Mouse (Mus musculus): ENCODE data around the gene Tmem217. TPM values are rescaled to one million over a fixed set of nuclear protein-coding genes. Genes with fewer than 3 reads are reported as not detected.

The Tmem217 gene
- not detected in 2 replicates for polyA plus RNA-seq (2012)

GRCm38 (mm10) chr17:29552162-29552732 is at the start of gene Tmem217:
Gene Tmem217, minus strand, starts transcription at chr17:29552385.
- TF ChIP-seq GATA1 (IDR thresholded peaks at IDR 0.05; ENCODE audit: low read length) (no peak), TAL1 (IDR thresholded peaks at IDR 0.05; ENCODE audit: low read length) (no peak)
- Histone ChIP-seq H3K4me3 (replicated peaks) (no peak within 1 kb of the TSS), H3K36me3 (ENCODE audit: control insufficient read depth) (no peaks in the 10 kb centered on the region; the same call in 1 of the 2 replicates), H3K9me3 (ENCODE audit: control insufficient read depth, low read length) (no peaks in the 10 kb centered on the region), H3K4me1 (ENCODE audit: control insufficient read depth) (peaks cover 30% of the 10 kb centered on the region), H3K27me3 (ENCODE audit: control insufficient read depth) (peaks cover 2% of the 10 kb centered on the region; the same call in 1 of the 2 replicates)

GRCm38 (mm10) chr17:29601391-29601790 is 49.2 kb upstream of the Tmem217 start:
- TF ChIP-seq GATA1 (IDR thresholded peaks at IDR 0.05; ENCODE audit: low read length): no peak
- no peak for TF ChIP-seq TAL1 (IDR thresholded peaks at IDR 0.05; ENCODE audit: low read length)
- Histone ChIP-seq H3K4me3 (replicated peaks) (no peak overlapping the region), H3K36me3 (ENCODE audit: control insufficient read depth) (peaks cover 49% of the 10 kb centered on the region), H3K9me3 (ENCODE audit: control insufficient read depth, low read length) (no peaks in the 10 kb centered on the region), H3K4me1 (ENCODE audit: control insufficient read depth) (peaks cover 4% of the 10 kb centered on the region), H3K27me3 (ENCODE audit: control insufficient read depth) (no peaks in the 10 kb centered on the region)

- Histone ChIP-seq H3K4me1 (ENCODE audit: control insufficient read depth) (peaks cover 1% of the 10 kb centered on the region), H3K27me3 (ENCODE audit: control insufficient read depth) (no peaks in the 10 kb centered on the region), H3K4me3 (replicated peaks) (no peak overlapping the region), H3K36me3 (ENCODE audit: control insufficient read depth) (peaks cover 54% of the 10 kb centered on the region), H3K9me3 (ENCODE audit: control insufficient read depth, low read length) (no peaks in the 10 kb centered on the region)
- TF ChIP-seq TAL1 (IDR thresholded peaks at IDR 0.05; ENCODE audit: low read length) (no peak), GATA1 (IDR thresholded peaks at IDR 0.05; ENCODE audit: low read length) (no peak)
These were observed 47.4 kb upstream of the Tmem217 start for GRCm38 (mm10) chr17:29599537-29599936.

GRCm38 (mm10) chr17:29599051-29599450 is 46.9 kb upstream of the Tmem217 start:
- Histone ChIP-seq H3K4me1 (ENCODE audit: control insufficient read depth) (peaks cover 1% of the 10 kb centered on the region), H3K27me3 (ENCODE audit: control insufficient read depth) (no peaks in the 10 kb centered on the region), H3K9me3 (ENCODE audit: control insufficient read depth, low read length) (no peaks in the 10 kb centered on the region), H3K36me3 (ENCODE audit: control insufficient read depth) (peaks cover 53% of the 10 kb centered on the region), H3K4me3 (replicated peaks) (no peak overlapping the region)
- no peak for TF ChIP-seq GATA1 (IDR thresholded peaks at IDR 0.05; ENCODE audit: low read length)

- TF ChIP-seq TAL1 (IDR thresholded peaks at IDR 0.05; ENCODE audit: low read length) (no peak), GATA1 (IDR thresholded peaks at IDR 0.05; ENCODE audit: low read length) (no peak)
- no peaks in the 10 kb centered on the region for H3K27me3 ChIP-seq (ENCODE audit: control insufficient read depth)
These were observed 44.6 kb upstream of the Tmem217 start for GRCm38 (mm10) chr17:29596771-29597132.

GRCm38 (mm10) chr17:29595891-29596770 is 43.9 kb upstream of the Tmem217 start:
- no peaks in the 10 kb centered on the region for H3K4me1 ChIP-seq (ENCODE audit: control insufficient read depth)
- no peaks in the 10 kb centered on the region for H3K9me3 ChIP-seq (ENCODE audit: control insufficient read depth, low read length)
- no peaks in the 10 kb centered on the region for H3K27me3 ChIP-seq (ENCODE audit: control insufficient read depth)
- H3K4me3 ChIP-seq (replicated peaks): no peak overlapping the region
- TF ChIP-seq GATA1 (IDR thresholded peaks at IDR 0.05; ENCODE audit: low read length) (no peak), TAL1 (IDR thresholded peaks at IDR 0.05; ENCODE audit: low read length) (no peak)
- peaks cover 42% of the 10 kb centered on the region for H3K36me3 ChIP-seq (ENCODE audit: control insufficient read depth)

More at GRCm38 (mm10) chr17:29596771-29597132, 44.6 kb upstream of the Tmem217 start:
- no peaks in the 10 kb centered on the region for H3K4me1 ChIP-seq (ENCODE audit: control insufficient read depth)
- no peaks in the 10 kb centered on the region for H3K9me3 ChIP-seq (ENCODE audit: control insufficient read depth, low read length)
- H3K36me3 ChIP-seq (ENCODE audit: control insufficient read depth): peaks cover 42% of the 10 kb centered on the region
- no peak overlapping the region for H3K4me3 ChIP-seq (replicated peaks)

- peaks cover 3% of the 10 kb centered on the region for H3K36me3 ChIP-seq (ENCODE audit: control insufficient read depth)
- no peak overlapping the region for H3K4me3 ChIP-seq (replicated peaks)
- TF ChIP-seq TAL1 (IDR thresholded peaks at IDR 0.05; ENCODE audit: low read length) (no peak), GATA1 (IDR thresholded peaks at IDR 0.05; ENCODE audit: low read length) (no peak)
These were observed 37.2 kb upstream of the Tmem217 start for GRCm38 (mm10) chr17:29589221-29589898.

GRCm38 (mm10) chr17:29586921-29587320 is 34.7 kb upstream of the Tmem217 start:
- Histone ChIP-seq H3K36me3 (ENCODE audit: control insufficient read depth) (peaks cover 15% of the 10 kb centered on the region), H3K9me3 (ENCODE audit: control insufficient read depth, low read length) (no peaks in the 10 kb centered on the region), H3K4me1 (ENCODE audit: control insufficient read depth) (peaks cover 12% of the 10 kb centered on the region), H3K4me3 (replicated peaks) (no peak overlapping the region), H3K27me3 (ENCODE audit: control insufficient read depth) (no peaks in the 10 kb centered on the region)
- no peak for TF ChIP-seq TAL1 (IDR thresholded peaks at IDR 0.05; ENCODE audit: low read length)
- TF ChIP-seq GATA1 (IDR thresholded peaks at IDR 0.05; ENCODE audit: low read length): no peak

More at GRCm38 (mm10) chr17:29589221-29589898, 37.2 kb upstream of the Tmem217 start:
- H3K27me3 ChIP-seq (ENCODE audit: control insufficient read depth): no peaks in the 10 kb centered on the region
- H3K9me3 ChIP-seq (ENCODE audit: control insufficient read depth, low read length): no peaks in the 10 kb centered on the region
- H3K4me1 ChIP-seq (ENCODE audit: control insufficient read depth): peaks cover 1% of the 10 kb centered on the region; the same call in 1 of the 2 replicates

GRCm38 (mm10) chr17:29585446-29585845 is 33.3 kb upstream of the Tmem217 start:
- H3K36me3 ChIP-seq (ENCODE audit: control insufficient read depth): peaks cover 23% of the 10 kb centered on the region
- TF ChIP-seq TAL1 (IDR thresholded peaks at IDR 0.05; ENCODE audit: low read length) (no peak), GATA1 (IDR thresholded peaks at IDR 0.05; ENCODE audit: low read length) (no peak)
- no peaks in the 10 kb centered on the region for H3K9me3 ChIP-seq (ENCODE audit: control insufficient read depth, low read length)
- H3K27me3 ChIP-seq (ENCODE audit: control insufficient read depth): no peaks in the 10 kb centered on the region
- peaks cover 16% of the 10 kb centered on the region for H3K4me1 ChIP-seq (ENCODE audit: control insufficient read depth)
- H3K4me3 ChIP-seq (replicated peaks): no peak overlapping the region
